Mouse (Mus musculus): ENCODE measurements around the gene Wfdc5.

- TF ChIP-seq CTCF (IDR thresholded peaks at IDR 0.05; ENCODE audit: low read depth) (no peak), EP300 (optimal IDR thresholded peaks at IDR 0.05) (no peak)
Measured at GRCm38 (mm10) chr2:164195971-164196699, 13.6 kb upstream of the Wfdc5 start.

Measured in stomach, postnatal 0 days (tissue).